Mouse (Mus musculus) liver, adult 2 months (tissue): ENCODE results near the gene Rtca.

Experiments
- CTCF ChIP-seq: fragments of 200-500 bp; IDR thresholded peaks from 2 replicates; pipeline ENCODE4 v1.5.1; 2011; ENCODE audit warnings: low read depth, low read length, control low read depth
- POLR2A ChIP-seq: fragments of 200-500 bp; IDR thresholded peaks from 2 replicates; pipeline ENCODE4 v1.6.1; 2011; ENCODE audit warnings: low read length, control low read depth; ENCODE audit not compliant: insufficient read depth; ENCODE audit errors: extremely low read depth

DNA sequence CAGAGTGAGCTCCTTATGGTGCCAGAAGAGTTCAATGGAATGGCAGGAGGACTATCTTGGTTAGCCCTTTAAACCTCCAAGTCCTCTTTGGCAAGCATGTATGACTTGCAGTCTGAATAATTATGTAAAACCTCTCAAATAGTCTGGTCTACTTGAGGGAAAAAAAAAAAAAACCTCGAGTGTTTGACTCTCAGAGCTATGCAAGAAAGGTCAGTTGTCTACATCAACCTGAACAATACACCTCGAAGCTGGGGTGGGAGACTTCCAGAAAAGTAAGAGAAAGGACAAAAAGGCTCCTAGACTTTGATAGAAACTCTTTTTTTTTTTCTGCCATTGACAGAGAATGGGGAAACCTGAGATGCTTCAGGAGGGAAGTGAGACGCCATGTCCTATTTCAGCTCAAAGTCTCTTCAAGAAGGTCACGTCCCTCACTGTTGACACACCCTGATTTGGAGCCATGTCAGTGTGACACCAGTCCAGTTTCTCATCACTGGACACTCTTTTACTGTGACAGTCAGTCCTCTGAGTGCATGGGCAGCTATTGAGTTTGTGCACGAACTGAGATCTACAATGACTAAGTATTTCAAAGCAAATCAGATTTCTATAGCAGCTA lies 31.2 kb downstream of the Rtca start:
- no peak for TF ChIP-seq POLR2A
- no peak for TF ChIP-seq CTCF
